Mouse (Mus musculus): Measurements from ENCODE around the gene Cxcr4. TPM values are rescaled to one million over a fixed set of nuclear protein-coding genes. Genes with fewer than 3 reads are reported as not detected.
"Not testable (repeated sequence)": the region's sequence is repeated elsewhere in the genome, so short reads cannot be mapped to it uniquely, and the experiment has no call there.

Gene Cxcr4
- polyA plus RNA-seq, 1 experiment from 2014 or later, result 1.3 TPM

DNA sequence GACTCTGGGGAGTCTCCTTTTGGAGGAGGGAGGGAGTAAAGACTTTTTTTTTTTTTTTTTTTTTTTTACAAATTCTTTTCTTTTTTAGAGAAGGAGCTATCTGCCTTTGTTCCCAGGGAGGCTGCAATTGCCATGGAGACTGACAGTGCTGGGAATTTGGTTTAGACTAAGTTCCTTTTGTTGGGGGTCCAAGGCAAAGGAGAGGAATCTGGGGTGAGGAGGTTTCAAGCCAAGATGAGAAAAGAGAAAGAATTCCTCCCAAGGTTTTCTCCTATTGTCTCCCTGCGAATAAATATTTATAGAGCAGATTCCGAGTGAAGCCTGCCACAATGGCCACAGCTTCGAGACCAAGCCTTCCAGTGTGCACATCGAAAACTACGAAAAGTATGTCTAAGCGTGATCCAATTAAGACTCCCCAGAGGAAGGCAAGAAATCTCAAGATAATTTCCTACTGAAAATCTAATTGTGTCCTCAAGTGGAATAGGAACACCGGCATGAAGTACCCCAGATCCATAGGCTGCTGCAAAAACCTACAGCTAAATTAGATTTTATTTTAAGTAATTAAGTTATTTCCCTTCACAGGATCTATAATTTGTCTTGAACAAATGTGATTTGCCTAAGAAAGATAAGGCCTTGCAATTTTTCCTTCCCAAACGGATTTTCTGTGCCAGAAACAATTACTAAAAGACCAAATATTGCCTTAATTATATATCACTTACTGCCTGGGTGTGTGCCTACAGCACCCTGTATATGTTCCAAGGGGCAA lies 5.7 kb downstream of the Cxcr4 start:
- Histone ChIP-seq H3K9ac (ENCODE audit: low read depth, low read length) (no peak overlapping the region), H3K4me1 (replicated peaks; ENCODE audit: control insufficient read depth, insufficient read depth, low read length) (no peaks in the 10 kb centered on the region), H3K36me3 (ENCODE audit: control insufficient read depth, insufficient read depth, low read length) (no peaks in the 10 kb centered on the region), H3K27ac (ENCODE audit: low read depth, low read length) (no peak overlapping the region), H3K4me3 (ENCODE audit: low read depth, low read length) (no peak overlapping the region), H3K4me2 (no peak overlapping the region), H3K9me3 (ENCODE audit: control insufficient read depth, low read length) (no peaks in the 10 kb centered on the region), H3K27me3 (replicated peaks; ENCODE audit: control insufficient read depth, insufficient read depth, low read length) (peaks cover 22% of the 10 kb centered on the region)
- ATAC-seq (replicated peaks; ENCODE audit: low FRiP score) (no peak), DNase-seq (ENCODE audit: low spot score) (no peak)
- WGBS, result 66% methylated on average over 8 of the region's 8 CpGs

DNA sequence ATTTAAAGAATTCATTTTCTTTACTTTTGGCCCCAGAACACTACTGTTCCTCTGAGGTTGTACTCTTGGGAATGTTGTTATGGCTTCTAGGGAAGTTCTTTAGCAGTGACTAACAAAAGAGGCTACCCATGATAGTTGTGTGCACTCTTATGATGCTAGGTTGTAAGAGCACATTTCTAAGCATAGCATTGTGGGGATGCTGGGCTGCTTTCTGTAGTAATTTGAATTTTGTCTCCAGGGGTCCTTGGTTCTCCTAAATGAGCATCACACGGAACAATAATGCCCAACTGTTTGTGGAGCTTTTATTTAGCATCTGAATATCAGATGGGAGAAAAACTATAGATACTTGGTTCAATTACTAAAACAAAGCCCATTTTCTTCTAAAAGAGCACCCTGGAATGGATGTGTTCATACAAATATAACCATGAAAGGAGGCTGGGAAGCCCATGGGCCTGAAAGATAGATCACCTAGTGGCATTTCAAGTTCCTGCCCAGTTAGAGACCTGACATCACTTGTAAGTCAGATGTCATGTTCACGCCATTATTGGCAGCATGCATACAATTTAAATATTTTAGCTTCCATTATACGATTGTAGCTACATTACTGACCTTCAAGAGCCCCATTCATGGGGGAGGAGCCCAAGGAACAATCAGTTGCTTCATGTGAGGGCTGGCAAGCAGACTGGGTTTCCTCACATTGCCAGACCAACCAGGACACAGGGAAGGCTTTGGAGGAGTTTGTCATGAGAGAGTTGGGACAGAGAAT lies 6.5 kb downstream of the Cxcr4 start:
- H3K4me3 ChIP-seq (ENCODE audit: low read depth, low read length), result no peak overlapping the region
- no peaks in the 10 kb centered on the region for H3K9me3 ChIP-seq (ENCODE audit: control insufficient read depth, low read length)
- H3K36me3 ChIP-seq (ENCODE audit: control insufficient read depth, insufficient read depth, low read length), result no peaks in the 10 kb centered on the region
- H3K27me3 ChIP-seq (replicated peaks; ENCODE audit: control insufficient read depth, insufficient read depth, low read length), result peaks cover 15% of the 10 kb centered on the region
- no peak overlapping the region for H3K4me2 ChIP-seq
- H3K27ac ChIP-seq (ENCODE audit: low read depth, low read length), result no peak overlapping the region
- no peak overlapping the region for H3K9ac ChIP-seq (ENCODE audit: low read depth, low read length)
- H3K4me1 ChIP-seq (replicated peaks; ENCODE audit: control insufficient read depth, insufficient read depth, low read length), result no peaks in the 10 kb centered on the region
- ATAC-seq (replicated peaks; ENCODE audit: low FRiP score), result no peak
- DNase-seq (ENCODE audit: low spot score), result no peak
- 57% methylated on average over 3 of the region's 3 CpGs for WGBS

DNA sequence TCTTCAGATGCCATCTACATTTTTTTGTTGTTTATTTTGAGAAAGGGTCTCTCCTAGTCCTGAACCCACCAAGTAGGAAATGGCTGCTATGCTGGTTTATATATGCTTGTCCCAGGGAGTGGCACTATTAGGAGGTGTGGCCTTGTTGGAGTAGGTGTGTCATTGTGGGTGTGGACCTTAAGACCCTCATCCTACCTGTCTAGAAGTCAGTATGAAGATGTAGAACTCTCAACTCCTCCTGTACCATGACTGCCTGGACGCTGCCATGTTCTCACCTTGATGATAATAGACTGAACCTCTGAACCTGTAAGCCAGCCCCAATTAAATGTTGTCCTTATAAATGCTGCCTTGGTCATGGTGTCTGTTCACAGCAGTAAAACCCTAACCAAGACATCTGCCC lies 7.4 kb downstream of the Cxcr4 start:
- H3K4me2 ChIP-seq; H3K4me3 ChIP-seq (ENCODE audit: low read depth, low read length); H3K9me3 ChIP-seq (ENCODE audit: control insufficient read depth, low read length); ATAC-seq (replicated peaks; ENCODE audit: low FRiP score); H3K4me1 ChIP-seq (replicated peaks; ENCODE audit: control insufficient read depth, insufficient read depth, low read length); H3K27ac ChIP-seq (ENCODE audit: low read depth, low read length); H3K9ac ChIP-seq (ENCODE audit: low read depth, low read length); H3K27me3 ChIP-seq (replicated peaks; ENCODE audit: control insufficient read depth, insufficient read depth, low read length); DNase-seq (ENCODE audit: low spot score); H3K36me3 ChIP-seq (ENCODE audit: control insufficient read depth, insufficient read depth, low read length): not testable (repeated sequence)
- WGBS, result 91% methylated on average over 1 of the region's 1 CpGs

DNA sequence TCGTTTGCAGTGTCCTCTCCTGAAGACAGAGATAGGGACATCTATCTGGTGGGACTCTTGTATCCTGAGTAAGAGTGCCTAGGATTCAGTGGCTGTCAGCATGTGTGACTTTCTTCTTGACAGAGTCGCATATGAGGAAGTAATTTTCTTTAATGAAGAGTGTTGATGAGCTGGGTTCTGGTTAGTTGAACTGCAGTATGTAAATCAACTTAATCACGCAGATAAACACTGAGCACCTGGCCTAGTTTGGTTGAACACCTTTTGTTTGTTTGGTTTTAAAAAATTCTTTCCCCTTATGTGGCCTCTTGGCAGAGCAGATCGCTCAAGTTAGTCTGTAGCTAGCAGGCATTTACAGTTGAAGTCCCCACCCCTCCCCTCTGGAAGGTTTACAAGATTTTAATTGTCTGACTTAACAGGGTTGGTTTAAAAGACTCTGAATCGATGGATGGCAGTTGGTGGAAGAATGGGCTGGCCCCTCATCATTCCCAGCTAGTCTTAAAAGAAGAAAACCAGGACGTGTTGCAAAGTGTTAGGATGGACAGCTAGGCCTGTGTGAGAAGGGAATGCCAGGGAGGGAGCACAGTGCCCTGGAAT lies 8.7 kb downstream of the Cxcr4 start:
- no peaks in the 10 kb centered on the region for H3K36me3 ChIP-seq (ENCODE audit: control insufficient read depth, insufficient read depth, low read length)
- no peak overlapping the region for H3K9ac ChIP-seq (ENCODE audit: low read depth, low read length)
- H3K27ac ChIP-seq (ENCODE audit: low read depth, low read length), result no peak overlapping the region
- H3K4me3 ChIP-seq (ENCODE audit: low read depth, low read length), result no peak overlapping the region
- no peak for ATAC-seq (replicated peaks; ENCODE audit: low FRiP score)
- H3K4me2 ChIP-seq, result no peak overlapping the region
- no peak for DNase-seq (ENCODE audit: low spot score)
- H3K9me3 ChIP-seq (ENCODE audit: control insufficient read depth, low read length), result no peaks in the 10 kb centered on the region
- H3K4me1 ChIP-seq (replicated peaks; ENCODE audit: control insufficient read depth, insufficient read depth, low read length), result no peaks in the 10 kb centered on the region
- no peaks in the 10 kb centered on the region for H3K27me3 ChIP-seq (replicated peaks; ENCODE audit: control insufficient read depth, insufficient read depth, low read length)
- 51% methylated on average over 6 of the region's 6 CpGs for WGBS

DNA sequence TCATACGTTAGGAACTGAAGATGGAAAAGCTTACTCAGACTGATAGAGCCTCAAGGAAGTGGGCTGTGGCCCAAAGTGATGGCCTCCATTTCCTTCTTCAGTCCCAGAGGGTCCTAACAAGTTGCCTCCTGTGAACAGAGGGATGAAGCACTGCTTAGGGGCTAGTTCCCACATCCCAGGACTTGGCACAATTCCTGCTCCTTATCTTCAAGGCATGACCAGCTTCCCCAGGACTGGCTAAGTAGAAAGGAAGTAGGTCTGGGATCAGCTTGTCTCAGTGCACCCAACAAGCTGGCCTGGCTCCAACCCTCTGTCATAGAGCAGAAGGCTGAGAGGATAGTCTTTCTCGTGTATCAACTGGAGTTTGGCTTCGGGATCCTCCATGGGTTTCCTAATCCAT lies 11.8 kb downstream of the Cxcr4 start:
- ATAC-seq (replicated peaks; ENCODE audit: low FRiP score), result no peak
- no peaks in the 10 kb centered on the region for H3K9me3 ChIP-seq (ENCODE audit: control insufficient read depth, low read length)
- no peak for DNase-seq (ENCODE audit: low spot score)
- no peaks in the 10 kb centered on the region for H3K36me3 ChIP-seq (ENCODE audit: control insufficient read depth, insufficient read depth, low read length)
- H3K4me1 ChIP-seq (replicated peaks; ENCODE audit: control insufficient read depth, insufficient read depth, low read length), result no peaks in the 10 kb centered on the region
- H3K27ac ChIP-seq (ENCODE audit: low read depth, low read length), result no peak overlapping the region
- H3K4me2 ChIP-seq, result no peak overlapping the region
- H3K9ac ChIP-seq (ENCODE audit: low read depth, low read length), result no peak overlapping the region
- H3K27me3 ChIP-seq (replicated peaks; ENCODE audit: control insufficient read depth, insufficient read depth, low read length), result no peaks in the 10 kb centered on the region
- H3K4me3 ChIP-seq (ENCODE audit: low read depth, low read length), result no peak overlapping the region
- 73% methylated on average over 3 of the region's 3 CpGs for WGBS

DNA sequence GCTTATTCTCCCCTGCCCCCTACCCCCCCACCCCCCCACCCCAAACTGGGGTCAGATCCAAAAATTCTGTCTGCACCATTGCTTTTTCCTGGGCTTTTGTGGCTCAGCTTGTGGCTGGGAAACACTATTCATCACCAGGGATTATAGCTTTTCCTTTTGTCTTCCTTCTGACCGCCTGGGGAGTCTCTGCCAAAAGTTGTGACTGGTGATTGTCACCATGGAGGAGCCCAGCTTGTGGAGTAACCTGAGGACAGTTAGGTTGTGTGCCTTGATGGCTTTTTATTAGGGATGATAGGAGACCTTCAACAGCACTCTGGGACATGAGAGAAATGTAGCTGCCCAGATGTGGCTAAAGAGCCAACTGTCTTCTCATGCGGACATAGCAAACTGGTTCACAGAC lies 13.6 kb downstream of the Cxcr4 start:
- Histone ChIP-seq H3K4me2 (no peak overlapping the region), H3K27ac (ENCODE audit: low read depth, low read length) (no peak overlapping the region), H3K27me3 (replicated peaks; ENCODE audit: control insufficient read depth, insufficient read depth, low read length) (no peaks in the 10 kb centered on the region), H3K9ac (ENCODE audit: low read depth, low read length) (no peak overlapping the region), H3K4me3 (ENCODE audit: low read depth, low read length) (no peak overlapping the region), H3K4me1 (replicated peaks; ENCODE audit: control insufficient read depth, insufficient read depth, low read length) (no peaks in the 10 kb centered on the region), H3K9me3 (ENCODE audit: control insufficient read depth, low read length) (no peaks in the 10 kb centered on the region), H3K36me3 (ENCODE audit: control insufficient read depth, insufficient read depth, low read length) (no peaks in the 10 kb centered on the region)
- ATAC-seq (replicated peaks; ENCODE audit: low FRiP score) (no peak), DNase-seq (ENCODE audit: low spot score) (no peak)
- 77% methylated on average over 2 of the region's 2 CpGs for WGBS

DNA sequence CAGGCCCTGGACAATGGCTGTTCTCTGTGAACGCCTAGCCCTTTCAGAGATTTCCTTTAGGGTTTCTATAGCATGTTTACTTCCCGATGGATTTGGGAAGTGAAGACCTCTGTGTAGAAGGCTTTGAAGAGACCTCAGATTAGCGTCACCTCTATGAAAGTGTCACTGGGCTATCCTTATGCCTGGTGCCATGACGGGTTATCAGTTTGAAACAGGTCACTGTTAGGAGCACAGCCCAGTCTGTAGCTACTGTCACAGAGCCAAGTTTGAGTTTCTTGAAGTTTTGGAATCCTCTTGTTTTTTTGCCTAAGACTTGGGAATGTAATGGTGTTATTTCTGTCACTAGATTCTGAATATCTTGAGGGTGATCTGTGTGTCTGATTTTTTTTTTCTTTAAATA lies 17.0 kb downstream of the Cxcr4 start:
- no peak for ATAC-seq (replicated peaks; ENCODE audit: low FRiP score)
- H3K4me1 ChIP-seq (replicated peaks; ENCODE audit: control insufficient read depth, insufficient read depth, low read length), result no peaks in the 10 kb centered on the region
- no peak overlapping the region for H3K9ac ChIP-seq (ENCODE audit: low read depth, low read length)
- H3K36me3 ChIP-seq (ENCODE audit: control insufficient read depth, insufficient read depth, low read length), result no peaks in the 10 kb centered on the region
- DNase-seq (ENCODE audit: low spot score), result no peak
- H3K9me3 ChIP-seq (ENCODE audit: control insufficient read depth, low read length), result no peaks in the 10 kb centered on the region
- 72% methylated on average over 4 of the region's 4 CpGs for WGBS
- no peak overlapping the region for H3K27ac ChIP-seq (ENCODE audit: low read depth, low read length)
- H3K4me3 ChIP-seq (ENCODE audit: low read depth, low read length), result no peak overlapping the region
- H3K27me3 ChIP-seq (replicated peaks; ENCODE audit: control insufficient read depth, insufficient read depth, low read length), result no peaks in the 10 kb centered on the region
- H3K4me2 ChIP-seq, result no peak overlapping the region

DNA sequence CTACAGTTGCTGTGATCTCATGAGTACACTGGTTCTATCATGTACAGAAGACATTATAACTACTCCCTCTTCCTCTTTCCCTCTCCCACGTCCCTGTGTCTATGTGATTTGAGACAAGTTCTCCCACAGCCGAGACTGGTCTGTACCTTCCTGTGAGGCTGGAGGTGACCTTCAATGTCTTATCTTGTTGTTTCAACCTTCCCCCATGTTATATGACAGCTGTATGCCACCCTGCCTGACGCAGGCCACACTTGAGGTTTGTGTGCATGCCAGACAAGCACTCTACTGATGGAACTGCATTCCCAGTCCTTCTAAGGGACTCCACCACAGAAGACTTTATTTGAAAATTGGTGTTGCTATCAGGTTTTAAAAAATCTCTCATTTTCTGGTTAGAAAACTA lies 21.1 kb downstream of the Cxcr4 start:
- H3K27ac ChIP-seq (ENCODE audit: low read depth, low read length), result no peak overlapping the region
- H3K36me3 ChIP-seq (ENCODE audit: control insufficient read depth, insufficient read depth, low read length), result no peaks in the 10 kb centered on the region
- H3K4me1 ChIP-seq (replicated peaks; ENCODE audit: control insufficient read depth, insufficient read depth, low read length), result no peaks in the 10 kb centered on the region
- H3K4me3 ChIP-seq (ENCODE audit: low read depth, low read length), result no peak overlapping the region
- H3K9me3 ChIP-seq (ENCODE audit: control insufficient read depth, low read length), result no peaks in the 10 kb centered on the region
- DNase-seq (ENCODE audit: low spot score) (no peak), ATAC-seq (replicated peaks; ENCODE audit: low FRiP score) (no peak)
- no peaks in the 10 kb centered on the region for H3K27me3 ChIP-seq (replicated peaks; ENCODE audit: control insufficient read depth, insufficient read depth, low read length)
- 48% methylated on average over 3 of the region's 3 CpGs for WGBS
- H3K4me2 ChIP-seq, result no peak overlapping the region
- H3K9ac ChIP-seq (ENCODE audit: low read depth, low read length), result no peak overlapping the region

All from liver, embryonic 11.5 days (tissue).